Mouse (Mus musculus): ENCODE data around the gene Ptpra. TPM values are rescaled to one million over a fixed set of nuclear protein-coding genes. Genes with fewer than 3 reads are reported as not detected.
A peak's percentile ranks its signal among the peaks of the same experiment; 100 is the strongest.
"Not testable (repeated sequence)": the region's sequence is repeated elsewhere in the genome, so short reads cannot be mapped to it uniquely, and the experiment has no call there.

Ptpra gene
- polyA plus RNA-seq, 1 experiment, result not detected

DNA sequence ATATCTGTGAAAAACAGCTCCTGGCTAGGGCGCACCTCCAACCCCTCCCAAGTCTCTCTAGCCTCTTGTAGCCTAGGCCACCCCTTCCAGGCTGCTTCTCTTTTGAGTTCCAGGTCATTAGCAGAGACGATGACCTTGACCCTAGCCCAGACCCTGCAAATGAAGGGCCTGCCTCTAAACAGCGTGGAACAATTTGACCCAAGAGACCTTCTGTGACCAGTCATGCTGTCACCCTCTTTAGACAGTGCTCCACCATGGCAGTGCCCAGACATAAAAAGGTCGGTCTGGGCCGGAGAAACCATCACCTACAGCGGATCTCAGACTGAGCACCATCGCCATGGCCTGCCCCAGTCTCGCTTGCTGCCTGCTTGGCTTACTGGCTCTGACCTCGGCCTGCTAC lies 125.8 kb downstream of the Ptpra start, which contains the start of gene Oxt:
Gene Oxt, plus strand, starts transcription at position 301 of the 400 bp plus-strand sequence.
- Histone ChIP-seq H3K27ac (ENCODE audit: insufficient read depth, low read depth, low read length) (no peak within 1 kb of the TSS), H3K4me3 (ENCODE audit: insufficient read depth, low read depth, low read length) (no peak within 1 kb of the TSS), H3K4me1 (ENCODE audit: control insufficient read depth, insufficient read depth, low read length) (peaks cover 18% of the 10 kb centered on the region)
- 78% methylated on average over 9 of the region's 9 CpGs for WGBS
- no peak for TF ChIP-seq POLR2A (IDR thresholded peaks at IDR 0.05; ENCODE audit: insufficient read depth, low read depth, low read length)
- TF ChIP-seq CTCF (IDR thresholded peaks at IDR 0.05; ENCODE audit: insufficient read depth, low read depth, low read length), result no peak

- WGBS, result 10% methylated on average over 32 of the region's 32 CpGs
- H3K4me3 ChIP-seq (ENCODE audit: insufficient read depth, low read depth, low read length); H3K27ac ChIP-seq (ENCODE audit: insufficient read depth, low read depth, low read length): not testable (repeated sequence)
- H3K4me1 ChIP-seq (ENCODE audit: control insufficient read depth, insufficient read depth, low read length), result peaks cover 22% of the 10 kb centered on the region
Observed at GRCm38 (mm10) chr2:130576564-130576963, 126.5 kb downstream of the Ptpra start.

- Histone ChIP-seq H3K27ac (ENCODE audit: insufficient read depth, low read depth, low read length) (no peak overlapping the region), H3K4me1 (ENCODE audit: control insufficient read depth, insufficient read depth, low read length) (peaks cover 22% of the 10 kb centered on the region), H3K4me3 (ENCODE audit: insufficient read depth, low read depth, low read length) (no peak overlapping the region)
- TF ChIP-seq CTCF (IDR thresholded peaks at IDR 0.05; ENCODE audit: insufficient read depth, low read depth, low read length) (no peak), POLR2A (IDR thresholded peaks at IDR 0.05; ENCODE audit: insufficient read depth, low read depth, low read length) (no peak)
- 34% methylated on average over 9 of the region's 9 CpGs for WGBS
Observed at GRCm38 (mm10) chr2:130577021-130577420, 126.9 kb downstream of the Ptpra start.

DNA sequence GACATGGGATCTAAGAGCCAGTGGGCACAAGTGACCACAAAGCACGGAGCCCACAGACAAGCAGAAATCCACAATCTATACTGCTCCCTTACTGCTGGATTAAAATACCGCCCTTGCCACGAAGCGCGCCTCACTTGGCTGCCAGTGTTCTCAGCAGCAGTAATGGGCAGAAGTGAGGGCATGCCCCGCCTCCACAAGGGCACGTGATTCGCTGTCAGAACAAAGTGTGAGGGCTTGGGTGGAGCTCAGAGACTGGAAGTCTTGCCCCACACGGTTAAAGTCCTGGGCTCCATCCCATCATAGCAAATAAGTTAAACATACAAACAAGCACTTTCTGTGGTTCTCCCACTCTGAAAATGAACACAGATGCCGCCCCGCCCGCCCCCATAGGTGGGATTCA lies 127.6 kb downstream of the Ptpra start:
- Histone ChIP-seq H3K4me1 (ENCODE audit: control insufficient read depth, insufficient read depth, low read length) (peaks cover 22% of the 10 kb centered on the region), H3K27ac (ENCODE audit: insufficient read depth, low read depth, low read length) (no peak overlapping the region), H3K4me3 (ENCODE audit: insufficient read depth, low read depth, low read length) (no peak overlapping the region)
- 8% methylated on average over 12 of the region's 12 CpGs for WGBS
- TF ChIP-seq POLR2A (IDR thresholded peaks at IDR 0.05; ENCODE audit: insufficient read depth, low read depth, low read length) (no peak), CTCF (IDR thresholded peaks at IDR 0.05; ENCODE audit: insufficient read depth, low read depth, low read length) (no peak)

GRCm38 (mm10) chr2:130578148-130578547 lies 128.1 kb downstream of the Ptpra start:
- Histone ChIP-seq H3K4me3 (ENCODE audit: insufficient read depth, low read depth, low read length) (no peak overlapping the region), H3K4me1 (ENCODE audit: control insufficient read depth, insufficient read depth, low read length) (peaks cover 22% of the 10 kb centered on the region), H3K27ac (ENCODE audit: insufficient read depth, low read depth, low read length) (no peak overlapping the region)
- no peak for TF ChIP-seq POLR2A (IDR thresholded peaks at IDR 0.05; ENCODE audit: insufficient read depth, low read depth, low read length)
- peak; percentile 74 for TF ChIP-seq CTCF (IDR thresholded peaks at IDR 0.05; ENCODE audit: insufficient read depth, low read depth, low read length)
- 6% methylated on average over 11 of the region's 11 CpGs for WGBS

GRCm38 (mm10) chr2:130579791-130580190 lies 129.7 kb downstream of the Ptpra start:
- Histone ChIP-seq H3K27ac (ENCODE audit: insufficient read depth, low read depth, low read length) (no peak overlapping the region), H3K4me3 (ENCODE audit: insufficient read depth, low read depth, low read length) (no peak overlapping the region), H3K4me1 (ENCODE audit: control insufficient read depth, insufficient read depth, low read length) (peaks cover 22% of the 10 kb centered on the region)
- WGBS, result 15% methylated on average over 8 of the region's 8 CpGs
- TF ChIP-seq CTCF (IDR thresholded peaks at IDR 0.05; ENCODE audit: insufficient read depth, low read depth, low read length) (no peak), POLR2A (IDR thresholded peaks at IDR 0.05; ENCODE audit: insufficient read depth, low read depth, low read length) (no peak)

DNA sequence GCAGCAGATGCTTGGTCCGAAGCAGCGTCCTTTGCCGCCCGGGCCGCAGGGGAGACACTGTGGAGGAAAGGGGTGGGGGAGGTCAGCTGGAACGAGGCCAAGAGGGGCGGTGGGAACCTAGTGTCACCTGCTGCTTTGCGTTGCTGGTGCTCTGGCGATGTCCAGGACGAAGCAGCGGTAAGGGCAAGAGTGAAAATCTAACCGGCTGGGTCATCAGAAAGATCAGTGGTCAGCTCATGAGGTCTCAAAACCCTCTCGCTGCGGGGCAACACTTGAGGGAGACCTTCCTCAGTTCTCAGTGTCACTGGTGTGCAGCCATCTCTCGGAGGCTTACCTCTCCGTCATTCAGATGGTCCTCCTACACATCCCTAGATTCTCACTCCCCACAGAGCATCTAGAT lies 131.1 kb downstream of the Ptpra start:
- WGBS, result 6% methylated on average over 16 of the region's 16 CpGs
- Histone ChIP-seq H3K4me1 (ENCODE audit: control insufficient read depth, insufficient read depth, low read length) (peaks cover 22% of the 10 kb centered on the region), H3K27ac (ENCODE audit: insufficient read depth, low read depth, low read length) (no peak overlapping the region), H3K4me3 (ENCODE audit: insufficient read depth, low read depth, low read length) (no peak overlapping the region)
- TF ChIP-seq CTCF (IDR thresholded peaks at IDR 0.05; ENCODE audit: insufficient read depth, low read depth, low read length), result no peak
- TF ChIP-seq POLR2A (IDR thresholded peaks at IDR 0.05; ENCODE audit: insufficient read depth, low read depth, low read length), result no peak

- Histone ChIP-seq H3K4me3 (ENCODE audit: insufficient read depth, low read depth, low read length) (no peak within 1 kb of the TSS), H3K4me1 (ENCODE audit: control insufficient read depth, insufficient read depth, low read length) (peaks cover 23% of the 10 kb centered on the region), H3K27ac (ENCODE audit: insufficient read depth, low read depth, low read length) (no peak within 1 kb of the TSS)
- no peak for TF ChIP-seq CTCF (IDR thresholded peaks at IDR 0.05; ENCODE audit: insufficient read depth, low read depth, low read length)
- no peak for TF ChIP-seq POLR2A (IDR thresholded peaks at IDR 0.05; ENCODE audit: insufficient read depth, low read depth, low read length)
- WGBS, result 48% methylated on average over 10 of the region's 10 CpGs
Observed at GRCm38 (mm10) chr2:130582552-130582951, 132.5 kb downstream of the Ptpra start, which contains the start of gene Avp. TSS of gene Avp (minus strand) at chr2:130582554.

GRCm38 (mm10) chr2:130583902-130584560 lies 134.0 kb downstream of the Ptpra start:
- no peak for TF ChIP-seq CTCF (IDR thresholded peaks at IDR 0.05; ENCODE audit: insufficient read depth, low read depth, low read length)
- TF ChIP-seq POLR2A (IDR thresholded peaks at IDR 0.05; ENCODE audit: insufficient read depth, low read depth, low read length), result no peak
- 85% methylated on average over 10 of the region's 10 CpGs for WGBS
- H3K4me3 ChIP-seq (ENCODE audit: insufficient read depth, low read depth, low read length), result no peak overlapping the region
- H3K27ac ChIP-seq (ENCODE audit: insufficient read depth, low read depth, low read length), result no peak overlapping the region
- peaks cover 22% of the 10 kb centered on the region for H3K4me1 ChIP-seq (ENCODE audit: control insufficient read depth, insufficient read depth, low read length)
